Mouse (Mus musculus): ENCODE data around the gene Rps6kl1.

DNA sequence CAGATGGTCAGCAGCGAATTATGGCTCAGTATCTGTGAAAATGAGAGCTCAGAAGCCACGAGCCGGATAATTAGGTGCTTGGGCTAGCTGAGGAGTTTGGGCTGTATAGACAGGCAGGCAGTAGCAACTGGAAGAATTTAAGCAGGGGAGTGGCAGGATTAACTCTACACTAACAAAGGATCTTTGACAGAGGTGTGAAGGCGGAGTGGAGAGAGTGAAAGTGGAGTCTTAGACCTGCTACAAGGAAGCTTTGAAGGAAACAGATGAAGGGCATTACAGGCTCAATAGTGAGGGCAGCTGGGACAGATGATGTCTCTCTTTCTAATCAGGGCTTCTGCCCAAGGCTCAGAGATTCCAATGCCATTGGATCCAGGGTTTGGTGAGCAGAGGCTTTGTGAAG lies 41.6 kb downstream of the Rps6kl1 start:
- TF ChIP-seq CTCF (conservative IDR thresholded peaks at IDR 0.05; ENCODE audit: low read length) = no peak
- TF ChIP-seq POU5F1 (IDR thresholded peaks at IDR 0.05; ENCODE audit: borderline replicate concordance, low read length) = no peak
- TF ChIP-seq NANOG (IDR thresholded peaks at IDR 0.05; ENCODE audit: borderline replicate concordance, low read length) = no peak
